Mouse (Mus musculus): Measurements from ENCODE around the gene Adcy3. TPM values are rescaled to one million over a fixed set of nuclear protein-coding genes. Genes with fewer than 3 reads are reported as not detected.
A peak's percentile ranks its signal among the peaks of the same experiment; 100 is the strongest.

Adcy3 gene
- polyA plus RNA-seq, 1 experiment from 2014 or later: 14.4 TPM

DNA sequence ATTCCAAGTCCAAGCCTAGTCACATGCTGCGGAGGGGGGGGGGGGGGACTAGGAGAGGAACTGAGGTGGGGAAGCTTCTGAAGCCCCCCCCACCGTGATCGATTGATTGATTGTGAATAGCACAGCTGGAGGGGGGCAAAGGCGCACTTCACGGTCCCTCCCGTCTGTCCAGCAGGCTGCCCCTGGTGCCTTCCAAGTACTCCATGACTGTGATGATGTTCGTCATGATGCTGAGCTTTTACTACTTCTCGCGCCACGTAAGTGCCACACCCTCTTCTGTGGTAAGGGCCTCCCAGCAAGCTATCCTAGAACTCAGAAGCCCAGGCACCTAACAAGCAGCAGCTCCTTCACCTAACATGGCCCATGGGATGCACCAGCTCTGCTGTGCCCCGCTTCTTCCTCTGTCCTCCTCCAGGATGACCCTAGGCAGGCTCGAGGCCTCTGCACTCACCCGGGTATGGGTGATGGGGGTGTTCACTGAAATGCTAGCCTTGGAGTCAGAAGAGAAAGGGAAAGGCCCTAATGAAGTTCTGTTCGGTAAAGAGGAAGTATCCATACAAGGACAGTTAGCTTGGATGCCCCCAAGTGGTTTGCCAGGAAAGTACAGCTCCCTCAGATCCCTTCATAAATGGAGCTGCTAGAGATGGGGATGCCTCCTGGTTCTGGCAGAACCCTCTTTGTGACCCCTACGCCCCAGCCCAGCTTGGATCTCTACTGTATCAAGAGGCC is 75.7 kb downstream of the Adcy3 start:
- Histone ChIP-seq H3K27me3 (ENCODE audit: insufficient read depth, low read length) (no peaks in the 10 kb centered on the region), H3K4me1 (ENCODE audit: insufficient read depth) (no peaks in the 10 kb centered on the region), H3K4me2 (no peak overlapping the region), H3K4me3 (ENCODE audit: low read depth, low read length) (no peak overlapping the region), H3K9ac (no peak overlapping the region), H3K9me3 (ENCODE audit: low read depth, low read length) (no peaks in the 10 kb centered on the region), H3K36me3 (ENCODE audit: insufficient read depth) (peaks cover 76% of the 10 kb centered on the region), H3K27ac (ENCODE audit: low read depth) (no peak overlapping the region)
- peak; percentile 73 for TF ChIP-seq CTCF (IDR thresholded peaks at IDR 0.05; ENCODE audit: low read depth)
- WGBS: 82% methylated on average over 15 of the region's 15 CpGs
- DNase-seq: peak; percentile 79
- ATAC-seq (ENCODE audit: insufficient read depth): peak; percentile 47

DNA sequence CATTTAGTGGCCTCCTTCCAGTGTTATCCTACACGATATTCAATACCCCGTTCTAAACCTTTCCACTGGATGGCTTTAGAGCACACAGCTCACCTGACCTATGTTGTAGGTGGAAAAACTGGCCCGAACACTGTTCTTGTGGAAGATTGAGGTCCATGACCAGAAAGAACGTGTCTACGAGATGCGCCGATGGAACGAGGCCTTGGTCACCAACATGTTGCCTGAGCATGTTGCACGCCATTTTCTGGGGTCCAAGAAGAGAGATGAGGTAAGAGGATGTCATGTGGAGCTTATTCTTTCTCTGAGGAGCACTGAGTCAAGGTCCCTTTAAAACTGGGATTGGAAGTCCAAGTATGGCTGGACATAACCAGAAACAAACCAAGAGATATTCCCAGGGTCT is 76.3 kb downstream of the Adcy3 start:
- no peak overlapping the region for H3K4me3 ChIP-seq (ENCODE audit: low read depth, low read length)
- H3K4me1 ChIP-seq (ENCODE audit: insufficient read depth): no peaks in the 10 kb centered on the region
- H3K36me3 ChIP-seq (ENCODE audit: insufficient read depth): peaks cover 83% of the 10 kb centered on the region
- no peak overlapping the region for H3K27ac ChIP-seq (ENCODE audit: low read depth)
- H3K9ac ChIP-seq: no peak overlapping the region
- DNase-seq: no peak
- no peaks in the 10 kb centered on the region for H3K27me3 ChIP-seq (ENCODE audit: insufficient read depth, low read length)
- no peak overlapping the region for H3K4me2 ChIP-seq
- WGBS: 92% methylated on average over 9 of the region's 9 CpGs
- no peaks in the 10 kb centered on the region for H3K9me3 ChIP-seq (ENCODE audit: low read depth, low read length)
- ATAC-seq (ENCODE audit: insufficient read depth): no peak; the same call in 1 of the 2 replicates
- no peak for TF ChIP-seq CTCF (IDR thresholded peaks at IDR 0.05; ENCODE audit: low read depth)

DNA sequence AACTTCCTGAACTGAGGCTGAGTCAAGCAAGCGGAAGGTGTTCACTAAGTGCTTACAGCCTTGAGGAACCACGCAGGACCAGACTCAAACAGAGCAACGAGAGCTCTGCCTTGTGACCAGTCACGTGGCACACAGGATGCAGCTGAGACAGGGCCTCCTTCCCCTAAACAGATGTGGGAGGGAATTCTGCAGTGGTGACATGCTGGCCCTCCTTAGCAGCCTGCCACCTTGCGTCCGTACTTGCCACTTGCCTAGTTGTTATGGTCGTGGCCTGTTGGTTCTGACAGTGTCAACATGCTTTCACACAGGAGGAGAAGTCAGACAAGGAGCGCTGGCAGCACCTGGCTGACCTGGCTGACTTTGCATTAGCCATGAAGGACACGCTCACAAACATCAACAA is 78.3 kb downstream of the Adcy3 start:
- 82% methylated on average over 9 of the region's 9 CpGs for WGBS
- Histone ChIP-seq H3K4me2 (no peak overlapping the region), H3K27me3 (ENCODE audit: insufficient read depth, low read length) (no peaks in the 10 kb centered on the region)

DNA sequence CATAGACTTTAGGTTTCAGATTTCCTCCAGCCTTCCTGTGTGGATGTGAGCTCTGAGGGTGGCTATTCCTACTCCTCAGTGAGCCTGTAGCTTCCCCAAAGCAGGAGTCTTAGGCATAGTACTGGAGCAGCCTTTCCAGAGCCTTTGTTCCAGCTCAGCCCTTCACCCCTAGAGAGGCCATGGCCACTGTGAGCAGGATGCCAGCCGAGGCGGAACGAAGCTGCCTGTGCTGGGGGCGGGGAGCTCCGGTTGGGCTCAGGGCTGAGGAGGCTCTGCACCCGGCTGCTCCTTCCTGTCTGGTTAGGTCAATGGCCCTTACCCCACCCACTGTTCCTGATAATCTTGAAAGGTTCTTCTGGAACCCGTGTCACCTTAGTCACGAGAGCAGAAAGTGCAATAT is 80.0 kb downstream of the Adcy3 start:
- peaks cover 86% of the 10 kb centered on the region for H3K36me3 ChIP-seq (ENCODE audit: insufficient read depth)
- no peak; the same call in 1 of the 2 replicates for ATAC-seq (ENCODE audit: insufficient read depth)
- no peak overlapping the region for H3K27ac ChIP-seq (ENCODE audit: low read depth)
- H3K4me1 ChIP-seq (ENCODE audit: insufficient read depth): no peaks in the 10 kb centered on the region
- TF ChIP-seq CTCF (IDR thresholded peaks at IDR 0.05; ENCODE audit: low read depth): no peak
- H3K4me3 ChIP-seq (ENCODE audit: low read depth, low read length): no peak overlapping the region
- no peak overlapping the region for H3K9ac ChIP-seq
- H3K27me3 ChIP-seq (ENCODE audit: insufficient read depth, low read length): no peaks in the 10 kb centered on the region
- H3K9me3 ChIP-seq (ENCODE audit: low read depth, low read length): no peaks in the 10 kb centered on the region
- WGBS: 69% methylated on average over 8 of the region's 8 CpGs
- no peak overlapping the region for H3K4me2 ChIP-seq
- no peak for DNase-seq

More for the DNA sequence above, 78.3 kb downstream of the Adcy3 start:
- no peak for TF ChIP-seq CTCF (IDR thresholded peaks at IDR 0.05; ENCODE audit: low read depth)
- H3K27ac ChIP-seq (ENCODE audit: low read depth): no peak overlapping the region
- DNase-seq (no peak), ATAC-seq (ENCODE audit: insufficient read depth) (no peak)
- H3K9ac ChIP-seq: no peak overlapping the region
- H3K4me1 ChIP-seq (ENCODE audit: insufficient read depth): no peaks in the 10 kb centered on the region
- peaks cover 85% of the 10 kb centered on the region for H3K36me3 ChIP-seq (ENCODE audit: insufficient read depth)
- no peaks in the 10 kb centered on the region for H3K9me3 ChIP-seq (ENCODE audit: low read depth, low read length)
- no peak overlapping the region for H3K4me3 ChIP-seq (ENCODE audit: low read depth, low read length)

DNA sequence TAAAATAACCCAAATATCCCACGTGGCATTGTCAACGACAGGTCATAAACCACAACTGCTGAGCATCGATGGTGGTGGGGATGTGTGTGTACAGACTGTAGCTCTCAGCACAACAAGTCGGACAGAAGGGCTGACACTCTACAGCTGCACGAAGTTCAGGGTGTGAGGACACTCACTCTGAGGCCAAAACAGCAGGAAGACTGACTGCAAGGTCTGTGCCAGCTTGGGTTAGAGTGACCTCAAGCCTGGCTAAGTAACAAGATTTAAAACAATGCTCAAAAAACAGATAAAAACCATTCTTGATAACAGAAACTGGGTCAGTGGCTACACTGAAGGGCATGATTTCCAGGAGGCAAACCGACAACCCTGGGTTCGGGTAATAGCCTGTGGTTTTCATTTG is 97.3 kb downstream of the Adcy3 start:
- Histone ChIP-seq H3K27ac (ENCODE audit: low read depth) (no peak overlapping the region), H3K9ac (no peak overlapping the region), H3K36me3 (ENCODE audit: insufficient read depth) (peaks cover 44% of the 10 kb centered on the region), H3K9me3 (ENCODE audit: low read depth, low read length) (no peaks in the 10 kb centered on the region), H3K27me3 (ENCODE audit: insufficient read depth, low read length) (no peaks in the 10 kb centered on the region), H3K4me3 (ENCODE audit: low read depth, low read length) (no peak overlapping the region), H3K4me2 (no peak overlapping the region), H3K4me1 (ENCODE audit: insufficient read depth) (peaks cover 7% of the 10 kb centered on the region; the same call in 1 of the 2 replicates)
- ATAC-seq (ENCODE audit: insufficient read depth) (no peak), DNase-seq (no peak)
- TF ChIP-seq CTCF (IDR thresholded peaks at IDR 0.05; ENCODE audit: low read depth): no peak
- 87% methylated on average over 7 of the region's 7 CpGs for WGBS

DNA sequence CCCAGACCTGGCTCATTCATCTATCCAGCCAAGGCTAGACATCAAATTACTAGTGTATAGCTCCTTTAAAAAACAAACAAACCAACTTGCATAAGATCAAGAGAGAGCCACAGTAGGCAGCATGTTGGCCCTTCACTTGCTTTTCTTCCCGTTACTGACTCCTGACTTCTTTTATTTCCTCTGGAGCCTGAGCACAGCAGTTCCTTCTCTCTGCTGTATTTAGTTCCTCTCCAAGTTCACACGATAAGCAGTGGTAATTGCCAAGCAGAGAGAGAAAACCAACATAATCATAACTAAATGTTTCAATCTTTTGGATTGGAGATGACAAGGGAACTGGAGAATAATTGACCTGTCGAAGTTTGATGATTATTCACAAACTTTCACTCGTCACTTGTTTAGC is 99.9 kb downstream of the Adcy3 start:
- peaks cover 27% of the 10 kb centered on the region for H3K36me3 ChIP-seq (ENCODE audit: insufficient read depth)
- peak; percentile 16 for DNase-seq
- no peak for ATAC-seq (ENCODE audit: insufficient read depth)
- H3K4me2 ChIP-seq: peak overlapping the region; percentile 71
- no peak overlapping the region for H3K27ac ChIP-seq (ENCODE audit: low read depth)
- H3K27me3 ChIP-seq (ENCODE audit: insufficient read depth, low read length): no peaks in the 10 kb centered on the region
- H3K4me1 ChIP-seq (ENCODE audit: insufficient read depth): peaks cover 7% of the 10 kb centered on the region; the same call in 1 of the 2 replicates
- peak overlapping the region; percentile 65 for H3K9ac ChIP-seq
- H3K9me3 ChIP-seq (ENCODE audit: low read depth, low read length): no peaks in the 10 kb centered on the region
- 32% methylated on average over 4 of the region's 4 CpGs for WGBS
- no peak for TF ChIP-seq CTCF (IDR thresholded peaks at IDR 0.05; ENCODE audit: low read depth)
- peak overlapping the region; percentile 50 for H3K4me3 ChIP-seq (ENCODE audit: low read depth, low read length)

DNA sequence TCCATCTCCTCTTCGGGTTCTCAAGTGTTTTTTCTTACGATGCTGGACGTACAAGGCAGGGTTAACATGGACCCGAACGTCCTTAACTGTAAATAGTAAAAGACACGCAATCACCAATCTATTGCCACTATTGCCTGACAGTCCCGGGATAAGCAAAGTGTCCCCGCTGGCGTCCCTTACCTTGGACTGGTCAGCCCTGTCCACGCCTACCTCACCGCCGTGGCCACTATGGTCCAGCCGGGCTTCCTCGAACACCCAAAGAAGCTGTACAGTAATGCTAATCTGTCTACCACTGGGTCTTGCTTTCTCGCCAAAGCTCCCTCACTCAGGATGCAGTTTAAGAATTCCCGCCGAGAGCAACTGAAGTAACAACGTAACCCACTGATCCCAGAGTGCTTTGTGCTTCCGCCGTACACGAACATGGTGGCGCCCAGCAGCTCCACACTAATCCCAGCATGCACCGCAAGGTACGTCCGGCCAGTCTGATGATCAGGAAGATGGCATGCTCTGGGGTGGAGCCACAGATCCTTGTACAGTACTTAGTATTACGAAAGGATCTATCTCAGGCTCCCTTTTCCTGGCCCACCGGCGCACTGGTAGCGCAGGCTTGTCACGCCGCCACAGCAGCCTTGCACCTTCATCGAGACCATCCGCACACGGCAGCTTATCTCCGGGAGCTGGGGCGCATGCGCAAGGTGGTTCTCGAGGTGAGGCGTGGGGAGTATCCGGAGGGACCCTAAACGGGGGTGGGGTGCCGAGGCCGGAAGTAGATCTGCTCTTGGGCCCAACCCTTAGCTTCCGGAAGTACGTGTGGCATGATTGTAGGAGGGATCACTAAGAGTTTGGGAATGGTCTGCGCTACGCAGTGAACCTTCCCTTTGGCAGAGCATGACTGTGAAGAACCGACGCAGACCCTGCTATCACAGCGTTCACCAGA is 100.9 kb downstream of the Adcy3 start, which contains the start of the genes Ptrhd1 and Cenpo:
Gene Ptrhd1, plus strand, starts transcription at position 456 of the 937 bp plus-strand sequence.
Gene Cenpo, minus strand, starts transcription at position 723 of the 937 bp plus-strand sequence.
- TF ChIP-seq CTCF (IDR thresholded peaks at IDR 0.05; ENCODE audit: low read depth): no peak
- Histone ChIP-seq H3K4me3 (ENCODE audit: low read depth, low read length) (peak within 1 kb of the TSS; percentile 50), H3K27ac (ENCODE audit: low read depth) (peak within 1 kb of the TSS; percentile 91), H3K4me1 (ENCODE audit: insufficient read depth) (peaks cover 7% of the 10 kb centered on the region; the same call in 1 of the 2 replicates), H3K27me3 (ENCODE audit: insufficient read depth, low read length) (no peaks in the 10 kb centered on the region), H3K4me2 (peak within 1 kb of the TSS; percentile 71), H3K36me3 (ENCODE audit: insufficient read depth) (peaks cover 22% of the 10 kb centered on the region), H3K9ac (peak within 1 kb of the TSS; percentile 65), H3K9me3 (ENCODE audit: low read depth, low read length) (no peaks in the 10 kb centered on the region)
- ATAC-seq (ENCODE audit: insufficient read depth): peak; percentile 99
- under 1% methylated on average over 50 of the region's 50 CpGs for WGBS
- DNase-seq: peak; percentile 98
